Mouse (Mus musculus): ENCODE results near the gene 4921517D22Rik.

- TF ChIP-seq CTCF (IDR thresholded peaks at IDR 0.05; ENCODE audit: extremely low read depth, insufficient read length, insufficient replicate concordance, low read depth, low read length), result peak; percentile 95
- TF ChIP-seq POLR2A (IDR thresholded peaks at IDR 0.05; ENCODE audit: low read depth, low read length), result no peak
Observed at GRCm38 (mm10) chr13:59728378-59729093, 34.6 kb upstream of the 4921517D22Rik start.
